Mouse (Mus musculus) MEL (cell line): ENCODE data around the gene Crebbp. TPM values are rescaled to one million over a fixed set of nuclear protein-coding genes. Genes with fewer than 3 reads are reported as not detected.

Source experiments
- DNase-seq: peaks from one replicate; pipeline ENCODE4 v3.0.0; 2011; ENCODE audit warnings: low read depth, low spot score
- H3K27ac ChIP-seq: 2 replicates; pipeline ENCODE4 v1.5.1; 2012; ENCODE audit warnings: low read depth, mild to moderate bottlenecking, control low read depth, low read length, moderate library complexity; ENCODE audit not compliant: control insufficient read depth
- H3K27me3 ChIP-seq, 2 experiments: fragments of 150-350 bp in 1 of 2; sonication (generic) in 1 of 2; 2 replicates each; pipeline ENCODE4 v1.6.1; 2012; ENCODE audit warnings: low read length in 2 of 2, mild to moderate bottlenecking in 2 of 2, improper control_type of control experiment in 1 of 2, moderate library complexity in 1 of 2; ENCODE audit not compliant: insufficient read depth in 2 of 2, control insufficient read depth in 1 of 2
- H3K36me3 ChIP-seq, 2 experiments: 2 replicates each; pipeline ENCODE4 v1.6.1; 2012 to 2014; ENCODE audit warnings: low read length in 2 of 2, improper control_type of control experiment in 1 of 2, inconsistent platforms in 1 of 2, mild to moderate bottlenecking in 1 of 2; ENCODE audit not compliant: insufficient read depth in 2 of 2, control insufficient read depth in 1 of 2
- H3K4me1 ChIP-seq, 2 experiments: fragments of 150-350 bp in 1 of 2; sonication (generic) in 1 of 2; 2 replicates each; pipeline ENCODE4 v1.6.1; 2012; ENCODE audit warnings: low read length in 2 of 2, improper control_type of control experiment in 1 of 2, mild to moderate bottlenecking in 1 of 2; ENCODE audit not compliant: insufficient read depth in 2 of 2, control insufficient read depth in 1 of 2
- H3K4me3 ChIP-seq, 2 experiments: fragments of 150-350 bp in 1 of 2; sonication (generic) in 1 of 2; 2 replicates each; pipeline ENCODE4 v1.5.1; 2012; ENCODE audit warnings: low read depth in 2 of 2, low read length in 2 of 2, mild to moderate bottlenecking in 2 of 2, moderate library complexity in 2 of 2, control low read depth in 1 of 2, improper control_type of control experiment in 1 of 2; ENCODE audit not compliant: control insufficient read depth in 1 of 2, insufficient read depth in 1 of 2
- H3K79me2 ChIP-seq: 2 replicates; pipeline ENCODE4 v1.6.1; 2012; ENCODE audit warnings: mild to moderate bottlenecking, low read length, moderate library complexity; ENCODE audit not compliant: control insufficient read depth, poor library complexity, insufficient read depth
- H3K9ac ChIP-seq: 2 replicates; pipeline ENCODE4 v1.6.1; 2012; ENCODE audit warnings: low read depth, mild to moderate bottlenecking, control low read depth, low read length, moderate library complexity; ENCODE audit not compliant: control insufficient read depth, poor library complexity, severe bottlenecking
- H3K9me3 ChIP-seq: fragments of 150-350 bp; sonication (generic); replicated peaks from 2 replicates; pipeline ENCODE4 v1.6.1; 2012; ENCODE audit warnings: mild to moderate bottlenecking, low read length, improper control_type of control experiment, moderate library complexity; ENCODE audit not compliant: insufficient read depth
- BHLHE40 ChIP-seq: IDR thresholded peaks from 2 replicates; pipeline ENCODE4 v1.6.1; 2012; ENCODE audit warnings: low read depth, mild to moderate bottlenecking, inconsistent platforms, low read length, improper control_type of control experiment, borderline replicate concordance
- CHD2 ChIP-seq: IDR thresholded peaks from 2 replicates; pipeline ENCODE4 v1.6.1; 2011; ENCODE audit warnings: low read length, improper control_type of control experiment
- ELF1 ChIP-seq: IDR thresholded peaks from 2 replicates; pipeline ENCODE4 v1.6.1; 2014; ENCODE audit warnings: low read depth, mild to moderate bottlenecking, inconsistent platforms, low read length, improper control_type of control experiment, moderate library complexity
- EP300 ChIP-seq, 2 experiments: IDR thresholded peaks; 2 replicates each; pipeline ENCODE4 v1.6.1; 2011; ENCODE audit warnings: improper control_type of control experiment in 2 of 2, low read length in 2 of 2, low read depth in 1 of 2, mild to moderate bottlenecking in 1 of 2
- ETS1 ChIP-seq: IDR thresholded peaks from 2 replicates; pipeline ENCODE4 v1.6.1; 2012; ENCODE audit warnings: low read depth, mild to moderate bottlenecking, inconsistent platforms, low read length, improper control_type of control experiment, moderate library complexity
- GABPA ChIP-seq: IDR thresholded peaks from 2 replicates; pipeline ENCODE4 v1.6.1; 2012; ENCODE audit warnings: low read depth, mild to moderate bottlenecking, inconsistent platforms, low read length, improper control_type of control experiment, moderate library complexity
- HCFC1 ChIP-seq: IDR thresholded peaks from 2 replicates; pipeline ENCODE4 v1.6.1; 2012; ENCODE audit warnings: low read depth, mild to moderate bottlenecking, inconsistent platforms, low read length, improper control_type of control experiment, moderate library complexity
- MAX ChIP-seq: IDR thresholded peaks from 2 replicates; pipeline ENCODE4 v1.6.1; 2011; ENCODE audit warnings: low read length, improper control_type of control experiment
- MAZ ChIP-seq: IDR thresholded peaks from 2 replicates; pipeline ENCODE4 v1.6.1; 2012; ENCODE audit warnings: low read depth, mild to moderate bottlenecking, inconsistent platforms, low read length, improper control_type of control experiment
- MYB ChIP-seq: IDR thresholded peaks from 2 replicates; pipeline ENCODE4 v1.6.1; 2011; ENCODE audit warnings: mild to moderate bottlenecking, low read depth, low read length, improper control_type of control experiment
- MYC ChIP-seq: IDR thresholded peaks from 2 replicates; pipeline ENCODE4 v1.6.1; 2011; ENCODE audit warnings: low read depth, mild to moderate bottlenecking, low read length, improper control_type of control experiment, moderate library complexity
- NELFE ChIP-seq: IDR thresholded peaks from 2 replicates; pipeline ENCODE4 v1.6.1; 2011; ENCODE audit warnings: low read depth, low read length, improper control_type of control experiment
- POLR2A ChIP-seq, 2 experiments: IDR thresholded peaks; 2 replicates each; pipeline ENCODE4 v1.6.1; 2011 to 2012; ENCODE audit warnings: low read length in 2 of 2, mild to moderate bottlenecking in 2 of 2, control low read depth in 1 of 2, improper control_type of control experiment in 1 of 2, low read depth in 1 of 2, moderate library complexity in 1 of 2; ENCODE audit not compliant: control insufficient read depth in 1 of 2, insufficient read depth in 1 of 2, poor library complexity in 1 of 2
- POLR2AphosphoS5 ChIP-seq: IDR thresholded peaks from 2 replicates; pipeline ENCODE4 v1.6.1; 2012; ENCODE audit warnings: low read depth, borderline replicate concordance, mild to moderate bottlenecking, inconsistent platforms, low read length, moderate library complexity, mixed read lengths
- RAD21 ChIP-seq: IDR thresholded peaks from 2 replicates; pipeline ENCODE4 v1.6.1; 2011; ENCODE audit warnings: mild to moderate bottlenecking, low read depth, low read length, improper control_type of control experiment
- RCOR1 ChIP-seq: IDR thresholded peaks from 2 replicates; pipeline ENCODE4 v1.6.1; 2012; ENCODE audit warnings: low read depth, mild to moderate bottlenecking, inconsistent platforms, low read length, improper control_type of control experiment
- TBP ChIP-seq: IDR thresholded peaks from 2 replicates; pipeline ENCODE4 v1.8.0; 2011; ENCODE audit warnings: low read depth, low read length, improper control_type of control experiment
- UBTF ChIP-seq: IDR thresholded peaks from 2 replicates; pipeline ENCODE4 v1.6.1; 2012; ENCODE audit warnings: low read depth, mild to moderate bottlenecking, inconsistent platforms, low read length, improper control_type of control experiment, moderate library complexity, borderline replicate concordance; ENCODE audit not compliant: insufficient read depth
- USF1 ChIP-seq: IDR thresholded peaks from 2 replicates; pipeline ENCODE4 v1.6.1; 2014; ENCODE audit warnings: low read depth, mild to moderate bottlenecking, inconsistent platforms, low read length, improper control_type of control experiment, moderate library complexity
- USF2 ChIP-seq, 2 experiments: IDR thresholded peaks; 2 replicates each; pipeline ENCODE4 v1.6.1; 2011 to 2012; ENCODE audit warnings: improper control_type of control experiment in 2 of 2, low read length in 2 of 2, borderline replicate concordance in 1 of 2, inconsistent platforms in 1 of 2, low read depth in 1 of 2, mild to moderate bottlenecking in 1 of 2; ENCODE audit not compliant: insufficient read depth in 1 of 2
- ZC3H11A ChIP-seq: IDR thresholded peaks from 2 replicates; pipeline ENCODE4 v1.6.1; 2012; ENCODE audit warnings: low read depth, mild to moderate bottlenecking, inconsistent platforms, low read length, improper control_type of control experiment
- ZKSCAN1 ChIP-seq: IDR thresholded peaks from 2 replicates; pipeline ENCODE4 v1.6.1; 2012; ENCODE audit warnings: low read depth, mild to moderate bottlenecking, inconsistent platforms, low read length, improper control_type of control experiment, moderate library complexity
- ZMIZ1 ChIP-seq: IDR thresholded peaks from 2 replicates; pipeline ENCODE4 v1.6.1; 2012; ENCODE audit warnings: low read depth, mild to moderate bottlenecking, inconsistent platforms, low read length, improper control_type of control experiment, moderate library complexity
- ZNF384 ChIP-seq: IDR thresholded peaks from 2 replicates; pipeline ENCODE4 v1.6.1; 2012; ENCODE audit warnings: low read depth, mild to moderate bottlenecking, inconsistent platforms, low read length, improper control_type of control experiment
- polyA plus RNA-seq, 2 experiments: library from polyadenylated mRNA; stranded (reverse) in 1 of 2; unstranded in 1 of 2; fragments of >175 nt in 1 of 2; fragments of >200 nt in 1 of 2; gene quantifications; 2 replicates each; pipeline versions ENCODE4 v1.2.1 to v1.2.4; 2012; ENCODE audit warnings: low replicate concordance in 2 of 2, low read depth in 1 of 2; ENCODE audit not compliant: insufficient read length in 2 of 2, insufficient read depth in 1 of 2, missing spikeins in 1 of 2
- total RNA-seq: library from RNA; depleted of rRNA; stranded (reverse); fragments of 300-350 nt; gene quantifications from 2 replicates; pipeline ENCODE4 v1.2.3, GENCODE M21; 2012

The Crebbp gene
- total and polyA plus RNA-seq, 3 experiments = 4.7 to 145 (median 7.0) TPM

GRCm38 (mm10) chr16:4096898-4097297, 116.9 kb downstream of the Crebbp start (continued):
- TF ChIP-seq ZC3H11A = no peak
- no peak for TF ChIP-seq MAX
- no peak for TF ChIP-seq UBTF
- no peak for TF ChIP-seq ZMIZ1
- TF ChIP-seq MYC = no peak
- no peak for TF ChIP-seq ELF1
- TF ChIP-seq BHLHE40 = no peak
- TF ChIP-seq HCFC1 = no peak
- TF ChIP-seq ZNF384 = no peak
- TF ChIP-seq RAD21 = no peak
- TF ChIP-seq POLR2AphosphoS5 = no peak
- TF ChIP-seq ETS1 = peak; percentile 55; the same call in 1 of the 2 replicates
- peak; percentile 70; the same call in 1 of the 2 replicates for TF ChIP-seq RCOR1
- TF ChIP-seq USF1 = no peak
- no peak for TF ChIP-seq MAZ
- TF ChIP-seq POLR2A (IDR thresholded peaks at IDR 0.05; ENCODE audit: control insufficient read depth in 1 of 2, insufficient read depth in 1 of 2, low read depth in 1 of 2, low read length in 2 of 2, poor library complexity in 1 of 2) = no peak
- no peak for TF ChIP-seq USF2 (IDR thresholded peaks at IDR 0.05; ENCODE audit: borderline replicate concordance in 1 of 2, insufficient read depth in 1 of 2, low read depth in 1 of 2, low read length in 2 of 2)
- TF ChIP-seq EP300 (IDR thresholded peaks at IDR 0.05; ENCODE audit: low read depth in 1 of 2, low read length in 2 of 2) = peak; percentile 87 to 89
- no peak for TF ChIP-seq CHD2

DNA sequence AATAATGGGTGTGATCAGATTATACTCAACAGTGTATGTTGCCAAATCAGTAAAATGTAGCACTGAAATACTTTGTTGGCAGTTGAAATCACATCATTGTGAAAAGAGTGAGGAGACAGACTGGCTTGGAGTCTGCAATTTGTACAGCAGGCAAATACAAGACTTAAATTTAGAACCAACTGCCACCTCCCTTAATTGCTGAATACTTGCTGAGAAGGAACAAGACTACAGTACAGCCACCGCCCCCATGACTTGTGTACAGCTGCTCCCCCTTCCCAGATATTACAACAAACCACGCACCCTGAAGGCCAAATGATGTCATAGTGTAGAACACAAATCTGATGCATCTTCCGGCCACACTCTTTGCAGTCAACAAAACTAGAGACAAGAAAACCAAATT, 117.7 kb downstream of the Crebbp start:
- peaks cover 5 to 9% of the 10 kb centered on the region in 2 experiments for H3K36me3 ChIP-seq

More for the DNA sequence above, 117.7 kb downstream of the Crebbp start:
- Histone ChIP-seq H3K27me3 (no peaks in the 10 kb centered on the region), H3K4me3 (no peak overlapping the region), H3K27ac (no peak overlapping the region), H3K4me1 (peaks cover 5 to 8% of the 10 kb centered on the region in 2 experiments), H3K9me3 (no peaks in the 10 kb centered on the region), H3K79me2 (no peaks in the 10 kb centered on the region), H3K9ac (no peak overlapping the region)
- DNase-seq = no peak
- TF ChIP-seq RCOR1 (no peak), ZKSCAN1 (no peak), GABPA (no peak), ZMIZ1 (no peak), USF1 (no peak), ELF1 (no peak), TBP (no peak), MYB (no peak), NELFE (no peak), CHD2 (no peak), ZNF384 (no peak), MAX (no peak), ZC3H11A (no peak), RAD21 (no peak)
